Mouse (Mus musculus) testis, adult 10 weeks (tissue): ENCODE data around the gene Ehbp1. TPM values are rescaled to one million over a fixed set of nuclear protein-coding genes. Genes with fewer than 3 reads are reported as not detected.

Source experiments
- polyA plus RNA-seq: library from polyadenylated mRNA; stranded (reverse); fragments of 350-450 nt; fragmentation: Illumina TruSeq; extraction: RNeasy Lipid Tissue Mini Kit (QIAGEN cat#74804); gene quantifications from one replicate; pipeline ENCODE4 v1.2.3, GENCODE M21; 2014; ENCODE audit warnings: low read depth, low replicate concordance

The Ehbp1 gene
- polyA plus RNA-seq: 90.3 TPM

DNA sequence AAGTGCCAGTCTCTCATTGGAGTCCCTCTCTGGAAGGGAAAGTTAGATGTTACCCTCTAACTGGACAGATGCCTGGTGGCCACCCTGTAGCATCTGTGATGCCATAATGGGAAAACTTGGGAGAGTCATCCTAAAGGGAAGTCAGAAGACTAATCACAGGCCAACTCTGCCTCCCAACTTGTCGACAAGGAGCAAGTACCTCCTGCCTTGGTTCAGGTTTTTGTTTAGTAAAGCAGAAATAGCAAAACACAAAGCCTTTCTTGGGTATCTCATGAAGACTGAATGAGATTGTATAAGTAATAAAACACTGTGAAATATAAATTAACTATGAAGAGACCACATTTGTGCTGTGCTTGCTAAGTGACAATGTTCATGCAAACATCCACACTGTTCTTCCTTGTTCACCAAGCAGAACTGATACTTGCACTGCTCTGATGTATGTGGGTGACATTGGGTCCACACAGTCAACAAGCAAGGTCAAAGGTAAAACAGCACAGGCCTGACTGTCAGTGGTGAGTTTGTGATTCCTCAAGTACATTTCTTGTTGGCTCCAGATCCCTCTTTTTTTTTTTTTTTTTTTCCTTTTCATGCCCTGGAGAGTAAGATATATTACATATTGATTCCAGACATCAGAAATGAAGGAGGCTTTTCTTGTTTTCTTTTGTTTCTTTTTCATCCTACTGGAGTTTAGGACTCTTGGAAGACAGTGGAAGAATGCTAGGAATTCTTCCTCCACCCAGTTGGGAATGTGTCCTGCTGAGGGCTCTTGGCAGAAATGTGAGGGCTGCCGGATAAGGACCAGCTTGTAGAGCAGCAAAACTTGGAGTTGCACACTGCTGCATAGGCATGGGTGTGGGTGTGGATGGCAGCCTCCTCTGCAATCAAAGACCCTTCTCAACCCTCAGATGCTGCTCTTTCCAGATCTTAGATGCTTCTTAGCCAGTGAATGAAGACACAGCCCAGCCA lies at the start of gene Ehbp1:
Ehbp1 (minus strand) TSS at position 51 of the 966 bp plus-strand sequence.

DNA sequence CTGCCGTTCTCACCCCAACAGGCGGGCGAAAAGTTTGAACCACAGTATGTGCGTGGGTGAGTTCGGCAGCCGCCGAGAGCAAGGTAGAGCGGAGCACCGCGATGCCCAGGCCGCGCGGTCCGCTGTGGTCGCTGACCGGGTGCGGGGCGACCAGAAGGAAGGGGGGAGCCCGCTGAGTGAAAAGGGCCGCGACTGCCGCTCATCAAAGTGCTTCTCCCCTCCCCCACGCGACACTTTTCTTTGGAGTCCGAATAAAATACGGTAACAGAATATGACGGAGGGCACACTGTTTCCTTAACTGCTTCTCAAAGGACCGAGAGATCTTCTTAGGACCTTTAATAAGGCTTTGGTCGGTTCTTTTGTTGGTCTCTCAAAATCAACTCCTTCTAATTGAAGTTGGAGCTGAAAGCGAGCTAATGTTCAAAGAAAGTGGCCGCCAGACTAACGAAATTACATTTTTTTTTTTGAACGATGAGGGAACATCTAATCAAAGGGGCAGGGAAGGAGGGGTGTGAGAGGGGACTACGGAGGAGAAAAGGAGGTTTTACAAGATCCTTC lies 339.2 kb downstream of the Ehbp1 start, which contains the start of gene Otx1:
Otx1 (minus strand) TSS at position 115 of the 558 bp plus-strand sequence.

Other genes with a start within 250 kb of the Ehbp1 start
- gene Tmem17, start 169.8 kb upstream of the Ehbp1 start, polyA plus RNA-seq: 4.5 TPM